Mouse (Mus musculus) right cerebral cortex, postnatal 36 days (tissue): ENCODE data around the gene Ccnd1.

ENCODE experiments used
- DNase-seq, 2 experiments: peaks; one replicate each; pipeline ENCODE4 v3.0.0; 2022; ENCODE audit warnings: low spot score in 2 of 2, mixed read lengths in 1 of 2

Ccnd1 gene

DNA sequence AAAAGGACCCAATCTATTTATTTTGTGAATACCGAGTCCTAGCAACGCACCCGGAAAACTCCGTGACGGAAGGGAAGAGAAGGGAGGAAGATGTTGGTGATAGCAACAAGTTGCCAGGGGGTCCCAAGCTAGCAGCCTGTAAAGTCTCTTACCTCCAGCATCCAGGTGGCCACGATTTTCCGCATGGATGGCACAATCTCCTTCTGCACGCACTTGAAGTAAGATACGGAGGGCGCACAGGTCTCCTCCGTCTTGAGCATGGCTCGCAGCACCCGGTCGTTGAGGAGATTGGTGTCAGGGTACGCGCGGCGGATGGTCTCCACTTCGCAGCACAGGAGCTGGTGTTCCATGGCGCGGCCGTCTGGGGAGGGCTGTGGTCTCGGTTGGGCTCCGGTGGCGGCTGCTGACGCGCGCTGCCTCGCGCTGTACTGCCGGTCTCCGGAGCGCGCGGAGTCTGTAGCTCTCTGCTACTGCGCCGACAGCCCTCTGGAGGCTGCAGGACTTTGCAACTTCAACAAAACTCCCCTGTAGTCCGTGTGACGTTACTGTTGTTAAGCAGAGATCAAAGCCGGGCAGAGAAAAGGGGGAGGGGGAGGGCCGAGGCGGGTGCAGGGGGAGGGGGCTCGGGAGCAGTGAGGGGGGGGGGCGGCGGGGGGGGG lies at the start of gene Ccnd1:
Gene Ccnd1, minus strand, starts transcription at position 582 of the 659 bp plus-strand sequence.
- no peak for DNase-seq

DNA sequence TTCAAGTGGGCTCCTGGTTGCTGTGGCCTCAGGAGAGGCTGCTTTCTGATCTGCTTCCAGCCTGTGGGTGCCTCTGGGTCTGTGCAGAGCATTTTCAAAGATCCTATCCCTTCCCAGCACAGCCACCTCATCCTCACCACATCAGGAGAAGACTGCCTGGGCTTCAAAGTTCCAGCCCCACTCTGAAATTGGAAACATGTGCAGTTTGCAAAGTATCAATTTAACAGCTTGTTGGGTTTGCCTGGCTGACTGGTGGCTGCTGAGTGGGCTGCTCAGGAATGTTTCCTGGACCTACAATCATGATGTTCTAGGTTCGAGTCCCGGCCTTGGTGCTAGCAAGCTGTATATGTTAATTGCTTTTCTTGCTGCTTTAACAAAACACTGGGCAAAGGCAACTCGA lies 49.1 kb upstream of the Ccnd1 start:
- DNase-seq, result no peak

DNA sequence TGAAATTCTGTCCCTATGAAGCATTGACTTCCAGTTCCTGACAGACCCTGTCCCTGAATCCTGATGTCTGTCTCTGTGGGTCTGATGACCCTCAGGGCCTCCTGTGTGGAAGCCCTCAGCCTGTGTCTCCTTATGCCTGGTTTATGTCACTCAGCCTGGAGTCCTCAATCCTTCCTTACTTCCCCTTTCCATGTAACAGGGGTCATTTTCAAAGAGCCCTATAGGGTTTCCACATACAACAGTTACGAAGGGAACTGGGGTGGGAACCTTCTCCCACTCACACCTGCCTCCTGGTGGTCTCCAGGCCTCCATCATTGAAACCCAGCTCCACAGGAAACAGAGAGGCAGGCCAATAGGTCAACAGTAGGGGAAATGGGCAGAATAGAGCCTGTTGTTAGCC lies 45.4 kb upstream of the Ccnd1 start:
- DNase-seq, result no peak

DNA sequence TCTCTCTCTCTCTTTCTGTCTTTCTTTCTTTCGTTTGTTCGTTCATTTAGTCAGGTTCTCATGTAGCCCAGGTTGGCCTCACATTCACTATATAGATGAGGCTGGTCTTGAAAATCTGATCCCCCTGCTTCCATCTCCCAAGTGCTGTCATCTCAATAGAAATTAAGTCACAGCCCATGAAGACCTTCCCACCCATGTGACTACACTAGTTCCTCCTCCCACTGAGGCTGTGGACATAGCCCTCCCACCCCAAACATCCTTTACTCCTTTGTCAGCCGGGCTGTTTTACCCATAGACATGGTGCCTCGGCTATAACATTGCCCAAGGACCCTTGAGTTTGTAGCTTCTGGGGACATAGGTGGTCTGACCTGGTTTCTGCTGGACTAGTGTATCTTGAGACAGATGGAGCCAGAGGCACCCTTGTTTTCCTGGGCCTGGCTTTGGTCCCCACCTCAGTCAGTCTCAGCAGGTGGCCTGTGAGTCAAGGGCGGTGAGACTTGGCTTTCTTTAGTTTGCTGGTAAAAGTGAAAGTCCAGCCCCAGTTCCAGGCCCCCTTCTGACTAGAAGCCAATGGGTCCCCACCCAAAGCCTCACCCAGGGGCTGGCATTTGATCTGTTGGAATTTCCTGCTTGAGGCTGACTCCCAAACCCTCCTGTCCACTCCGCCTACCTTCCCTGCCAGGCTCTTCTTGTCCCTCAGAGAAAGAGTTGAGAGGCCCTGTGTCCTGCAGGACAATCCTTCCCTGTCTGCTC lies 42.8 kb upstream of the Ccnd1 start:
- no peak for DNase-seq

DNA sequence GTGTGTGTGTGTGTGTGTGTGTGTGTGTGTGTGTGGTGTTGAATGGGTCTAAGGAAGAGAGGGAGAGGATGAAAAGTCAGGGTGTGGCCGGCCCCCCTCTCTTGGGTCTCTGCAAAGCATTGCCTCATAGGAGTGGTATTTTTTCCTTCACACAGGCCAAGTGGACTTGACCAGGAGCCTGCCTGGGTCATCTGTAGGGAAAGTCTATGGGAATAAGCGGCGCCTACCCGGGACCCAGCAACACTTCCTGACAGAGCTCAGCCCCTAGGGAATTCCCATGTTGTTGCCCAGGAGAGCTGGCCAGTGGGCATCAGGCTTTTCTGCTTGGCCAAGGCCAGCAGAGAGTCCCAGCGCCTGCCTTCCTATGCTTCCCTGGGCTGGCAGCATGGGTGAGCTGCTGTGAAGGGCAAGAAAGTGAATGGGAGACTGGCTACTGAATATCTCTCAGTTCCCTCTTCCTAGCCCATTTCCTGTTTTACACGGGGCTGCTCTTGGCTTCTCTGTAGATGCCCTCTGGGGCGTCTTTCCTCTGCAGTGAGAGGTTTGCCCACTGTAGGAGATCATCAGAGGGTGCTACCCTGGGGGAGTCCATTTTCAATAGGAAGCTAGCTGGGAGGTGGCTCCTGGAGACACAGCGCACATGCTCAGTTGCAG lies 41.8 kb upstream of the Ccnd1 start:
- no peak for DNase-seq

DNA sequence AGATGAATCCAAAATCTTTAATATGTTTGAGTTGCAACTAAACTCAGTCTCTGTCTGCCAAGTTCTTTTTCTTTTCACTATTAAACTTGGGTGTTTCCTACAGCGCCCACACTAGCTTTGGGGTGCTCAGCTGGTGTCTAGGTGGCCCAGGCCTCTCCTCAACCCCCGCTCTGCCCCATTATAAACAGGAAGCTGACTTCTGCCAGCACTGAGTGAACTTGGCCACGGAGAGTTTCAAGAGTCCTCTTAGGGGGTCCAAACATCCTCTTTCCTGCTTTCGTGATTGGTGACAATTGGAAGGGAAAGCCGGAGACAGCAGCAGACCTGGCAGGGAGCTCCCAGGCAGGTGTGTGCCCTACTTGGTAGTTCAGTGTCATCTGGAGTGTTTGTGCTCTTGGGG lies 40.1 kb upstream of the Ccnd1 start:
- DNase-seq, result no peak

DNA sequence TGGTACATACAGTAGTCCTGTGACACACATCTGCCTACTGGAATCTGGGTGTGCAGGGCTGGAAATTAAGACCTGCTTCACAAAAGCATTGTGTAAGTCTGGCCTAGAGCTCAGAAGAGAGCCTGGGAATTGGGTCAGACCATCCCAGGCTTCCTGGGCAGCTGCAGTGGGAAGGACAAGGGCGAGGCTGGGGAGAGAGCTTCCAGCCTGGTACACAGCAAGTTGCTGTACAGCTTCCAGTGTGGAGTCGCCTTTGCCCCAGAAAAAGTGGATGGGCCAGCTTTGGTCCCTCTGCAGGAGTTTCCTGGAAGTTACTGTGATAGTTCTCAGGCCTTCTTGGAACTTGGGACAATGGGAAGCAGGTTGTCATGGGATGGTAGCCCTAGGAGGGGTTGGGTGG lies 37.4 kb upstream of the Ccnd1 start:
- DNase-seq, result no peak

DNA sequence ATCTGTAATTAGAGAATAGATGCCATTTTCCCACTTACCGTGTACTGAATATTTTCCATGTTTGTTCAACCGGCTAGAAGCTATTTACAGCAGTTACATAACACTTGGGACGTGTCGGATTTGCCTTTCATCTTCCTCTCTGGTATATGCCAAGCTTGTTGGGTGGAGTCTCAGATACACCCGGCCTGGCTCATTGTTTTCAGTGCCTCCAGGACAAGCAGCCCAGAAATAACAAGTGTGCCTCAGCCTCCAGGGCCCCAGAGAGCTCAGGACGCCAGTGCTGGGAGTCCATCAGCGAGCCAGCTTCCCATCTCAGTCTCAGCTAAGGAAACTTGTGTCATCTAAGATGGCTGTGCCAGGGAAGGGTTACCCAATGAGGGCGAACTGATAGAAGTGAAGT lies 33.7 kb upstream of the Ccnd1 start:
- DNase-seq, result no peak

DNA sequence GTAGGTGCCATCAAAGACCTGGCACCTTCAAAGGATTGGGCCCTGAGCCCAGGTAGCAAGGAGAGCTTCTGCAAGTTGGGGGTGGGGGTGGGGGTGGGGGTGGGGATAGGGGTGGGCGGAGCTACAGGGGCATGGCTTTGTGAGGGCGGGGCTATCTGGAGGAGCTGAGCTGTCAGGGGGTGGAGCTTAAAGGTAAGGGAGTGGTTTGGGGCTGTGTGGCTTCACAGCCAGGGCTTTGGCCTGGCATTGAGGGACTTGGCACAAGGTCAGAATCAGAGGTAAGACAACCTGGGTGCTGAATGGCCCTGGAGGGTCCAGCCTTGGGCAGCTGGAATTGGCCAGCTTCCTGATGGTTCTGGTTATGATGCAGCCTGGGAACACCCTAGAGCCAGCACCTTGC lies 32.0 kb upstream of the Ccnd1 start:
- DNase-seq, result no peak

DNA sequence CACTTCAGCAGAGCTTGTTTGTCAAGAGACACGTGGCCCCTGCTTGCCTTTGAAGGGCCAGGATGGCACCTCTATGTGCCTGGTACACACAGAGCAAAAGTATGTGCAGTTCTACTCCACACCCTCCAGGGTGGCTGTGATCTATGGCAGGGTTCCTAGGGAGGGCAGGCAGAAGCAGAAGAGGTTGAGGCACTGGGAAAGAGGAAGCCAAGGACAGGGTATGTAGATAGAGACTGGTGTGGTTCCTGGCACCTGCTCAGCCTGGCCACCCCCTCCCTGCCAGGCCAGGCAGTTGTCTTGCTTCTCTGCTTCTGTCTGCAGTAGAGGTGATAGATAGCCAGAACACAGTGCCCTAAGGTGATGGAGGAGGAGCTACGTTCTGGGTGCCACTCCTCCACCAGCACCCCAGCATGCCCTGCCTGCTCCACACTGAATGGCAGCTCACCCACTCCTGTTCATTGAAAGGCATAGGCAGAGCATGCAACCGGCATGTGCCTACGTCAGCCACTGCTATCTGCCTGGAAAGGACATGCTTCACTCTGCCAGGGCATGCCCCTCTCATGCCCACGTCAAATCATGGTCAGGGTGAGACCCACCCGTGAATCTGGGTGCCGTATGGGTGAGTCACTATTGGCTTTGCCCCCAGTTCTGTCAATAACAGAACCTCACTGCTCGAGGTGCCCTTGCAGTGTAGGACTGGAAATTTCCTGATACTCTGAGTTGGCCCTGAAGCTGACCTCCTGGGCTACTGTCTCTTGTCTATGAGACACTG lies 31.5 kb upstream of the Ccnd1 start:
- DNase-seq, result no peak

DNA sequence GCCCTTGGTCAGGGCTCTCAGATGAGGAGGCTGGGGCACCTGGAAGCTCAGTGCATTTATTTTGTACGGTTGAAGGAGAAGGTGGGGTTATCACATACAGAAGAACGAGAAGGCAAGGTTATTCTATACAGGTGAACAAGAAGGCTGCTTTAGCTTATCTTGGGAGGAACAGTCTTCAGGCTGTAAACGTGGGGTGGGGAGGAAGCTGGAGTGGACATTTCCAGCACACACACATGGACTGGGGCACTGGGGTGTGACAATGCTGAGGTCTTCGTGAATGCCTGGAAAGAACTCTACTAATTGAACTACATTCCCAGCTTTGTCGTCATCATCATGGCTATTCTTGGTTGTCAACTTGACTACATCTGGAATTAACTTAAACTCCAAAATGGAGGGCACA lies 26.2 kb upstream of the Ccnd1 start:
- no peak for DNase-seq

DNA sequence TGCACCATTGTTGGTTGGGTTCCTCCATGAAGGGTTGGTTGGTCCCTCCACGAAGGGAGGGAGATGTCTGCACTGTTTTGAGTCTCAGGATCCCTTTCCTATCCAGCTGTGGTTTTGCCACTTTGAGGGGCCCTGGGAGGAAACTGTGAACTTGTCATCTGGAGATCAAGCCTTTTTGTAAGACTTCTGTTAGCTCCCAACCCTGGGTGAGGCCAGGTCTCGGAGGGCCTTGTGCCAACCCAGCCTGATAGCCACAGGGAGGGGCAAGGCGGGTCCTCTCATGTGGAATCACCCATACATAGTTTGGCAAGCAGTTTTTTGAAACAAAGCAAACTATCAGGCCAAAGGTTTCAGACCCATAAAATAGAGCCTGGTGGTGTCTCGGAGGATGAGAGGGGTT lies 24.6 kb upstream of the Ccnd1 start:
- DNase-seq, result no peak

DNA sequence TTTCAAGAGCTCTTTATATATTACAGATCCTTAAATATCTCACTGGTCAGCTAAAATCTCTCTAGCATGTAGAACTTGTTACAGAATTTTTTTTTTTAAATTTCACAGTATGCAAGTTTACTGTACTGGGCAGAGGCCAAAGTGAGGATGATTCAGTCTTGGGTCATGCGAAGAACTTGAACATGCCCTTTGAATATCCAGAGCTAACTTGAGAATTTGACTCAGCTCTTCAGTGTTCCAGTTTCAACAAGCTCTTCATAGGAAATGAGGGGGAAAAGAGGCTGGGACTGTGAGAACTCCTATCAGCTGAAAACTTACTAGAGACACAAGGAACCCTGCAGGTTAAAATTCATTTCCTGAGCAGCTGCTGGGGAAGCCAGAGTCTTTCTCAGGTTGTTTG lies 24.2 kb upstream of the Ccnd1 start:
- no peak for DNase-seq

DNA sequence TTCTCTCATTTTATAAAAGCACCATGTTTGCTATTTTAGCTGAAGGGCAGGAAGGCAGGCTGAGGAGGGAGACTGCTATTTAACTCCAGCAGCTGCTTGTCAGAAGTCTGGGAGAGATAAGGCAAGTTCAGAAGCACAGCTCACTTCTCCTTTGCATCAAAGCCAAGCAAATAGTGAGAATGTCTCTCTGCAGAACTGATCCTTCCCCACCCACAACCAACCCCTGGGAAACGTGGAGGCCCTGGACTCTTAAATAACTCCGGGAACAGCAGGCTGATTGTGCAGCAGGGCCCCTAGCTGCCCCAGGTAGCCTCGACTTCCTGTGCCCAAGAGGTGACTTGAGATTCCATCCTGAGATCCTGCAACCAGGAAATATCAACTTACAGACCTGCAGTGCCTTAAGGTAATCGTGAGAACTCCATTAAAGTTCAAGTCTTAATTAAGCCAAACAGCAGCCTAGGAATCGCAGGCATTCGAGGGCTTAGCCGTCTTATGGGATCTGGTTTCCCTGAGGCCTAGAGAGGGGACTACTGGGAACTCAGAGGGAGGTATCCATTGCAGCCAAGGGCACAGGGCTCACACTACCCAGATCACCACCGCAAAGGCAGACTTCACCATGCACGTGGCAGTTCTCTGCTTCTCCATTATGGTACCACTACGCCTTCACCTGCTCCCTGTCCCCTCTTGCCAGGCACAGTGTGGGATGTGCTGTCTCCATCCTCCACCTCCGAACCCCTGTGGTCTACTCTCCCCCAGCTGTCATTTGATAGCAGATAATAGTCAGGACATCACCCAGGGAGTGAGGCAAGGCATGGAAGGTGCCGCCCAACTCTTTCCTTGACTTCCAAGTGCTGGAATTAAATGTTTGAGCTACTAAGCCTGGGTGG lies 19.0 kb upstream of the Ccnd1 start:
- DNase-seq, result no peak

DNA sequence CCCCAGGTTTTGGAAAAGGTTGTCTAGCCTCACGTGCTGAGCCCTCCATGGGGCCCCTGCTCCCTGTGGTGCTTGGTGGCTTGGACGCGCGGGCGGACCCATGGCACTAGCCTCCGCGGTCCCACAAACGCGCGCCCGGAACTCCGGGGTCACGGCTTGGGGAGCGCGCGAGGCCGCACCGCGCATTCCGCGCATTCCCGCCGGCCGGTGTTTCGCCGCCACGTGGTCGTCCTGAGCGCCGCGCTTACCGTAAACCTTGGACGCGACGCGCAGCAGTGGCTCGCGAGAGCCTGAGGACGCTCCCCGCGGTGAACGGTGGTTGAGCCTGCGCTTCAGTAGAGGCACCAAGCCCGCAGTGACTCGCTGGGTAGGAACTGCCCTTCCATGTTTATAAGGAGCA lies 3.5 kb upstream of the Ccnd1 start:
- no peak for DNase-seq

DNA sequence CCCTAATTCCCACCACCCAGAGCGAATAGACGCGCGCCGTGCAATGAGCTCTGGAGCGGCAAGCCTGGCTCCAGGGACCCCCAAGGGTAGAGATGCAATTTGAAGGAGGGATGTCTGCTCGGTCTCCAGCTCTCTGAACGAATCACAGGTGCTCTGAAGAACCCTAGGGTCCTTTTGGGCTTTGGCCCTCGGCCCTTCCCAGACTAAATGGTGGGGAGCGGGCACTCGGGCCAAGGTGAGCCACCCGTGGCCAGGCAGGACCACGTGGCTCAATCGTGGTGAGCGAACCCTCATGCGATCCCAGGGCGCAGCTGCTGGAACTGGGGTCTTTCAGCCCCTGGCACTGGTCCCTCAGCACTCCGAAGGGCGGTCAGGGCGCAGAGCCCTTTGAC lies 3.0 kb upstream of the Ccnd1 start:
- DNase-seq, result no peak

DNA sequence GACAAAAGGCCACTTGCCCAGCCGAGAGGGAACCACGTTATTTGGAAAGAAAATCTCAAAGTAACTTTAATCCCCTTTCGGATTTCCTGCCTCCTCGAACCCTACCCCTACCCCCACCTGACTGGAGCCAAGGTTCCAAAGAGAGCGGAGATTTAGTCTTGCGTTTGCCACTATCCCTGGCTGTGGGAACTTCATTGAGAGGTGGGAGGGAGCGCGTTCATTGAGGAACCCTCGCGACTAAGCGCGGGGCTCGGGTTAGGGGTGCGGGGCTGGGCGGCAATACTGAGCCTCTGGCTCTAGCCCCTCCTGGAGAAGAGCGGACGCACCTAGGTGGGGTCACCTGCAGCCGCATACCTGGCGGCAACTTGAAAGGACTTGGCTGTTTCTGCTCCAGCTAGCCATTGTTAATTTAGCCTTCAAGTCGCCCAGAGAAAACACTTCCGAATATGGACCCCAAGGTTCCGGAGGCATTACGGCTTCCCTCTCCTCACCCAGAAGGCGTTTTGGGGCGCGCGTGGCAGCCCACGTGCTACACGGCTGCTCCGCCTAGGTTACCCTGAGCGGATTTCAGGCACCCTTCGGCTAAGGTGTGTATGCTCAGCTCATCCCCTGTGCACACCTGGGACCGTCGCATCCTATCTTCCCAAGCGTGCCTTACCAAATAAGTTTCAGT lies 2.5 kb upstream of the Ccnd1 start:
- DNase-seq, result no peak

DNA sequence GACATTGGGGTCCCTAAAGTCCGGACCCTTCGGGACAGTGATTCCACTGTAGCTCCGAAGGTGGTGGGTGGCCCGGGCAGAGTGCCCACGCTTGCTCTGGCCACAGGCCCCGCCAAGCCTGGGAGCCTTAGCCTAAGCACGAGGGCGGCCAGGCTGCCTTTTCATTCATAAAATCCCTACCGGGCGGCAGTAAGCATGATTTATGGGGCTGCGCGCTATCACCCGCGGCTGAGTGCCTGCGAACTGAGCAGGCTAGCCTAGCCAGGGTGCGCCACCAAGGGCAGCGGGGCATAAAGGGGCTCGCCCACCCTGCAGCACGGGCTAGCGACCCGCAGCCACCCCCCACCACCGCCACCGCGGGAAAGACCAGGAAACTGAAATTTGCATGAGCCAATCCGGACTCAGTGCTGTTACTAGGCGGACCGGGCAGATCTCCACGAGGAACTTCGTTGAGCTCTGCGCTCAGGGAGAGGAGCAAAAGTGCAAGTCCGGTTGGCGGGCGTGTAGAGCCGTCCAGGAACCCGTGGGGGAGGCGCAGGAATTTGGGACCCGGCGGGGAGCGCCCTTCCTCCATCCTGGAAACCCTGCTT lies 1.6 kb upstream of the Ccnd1 start:
- peak in 1 of 2 experiments; percentile 63 for DNase-seq

DNA sequence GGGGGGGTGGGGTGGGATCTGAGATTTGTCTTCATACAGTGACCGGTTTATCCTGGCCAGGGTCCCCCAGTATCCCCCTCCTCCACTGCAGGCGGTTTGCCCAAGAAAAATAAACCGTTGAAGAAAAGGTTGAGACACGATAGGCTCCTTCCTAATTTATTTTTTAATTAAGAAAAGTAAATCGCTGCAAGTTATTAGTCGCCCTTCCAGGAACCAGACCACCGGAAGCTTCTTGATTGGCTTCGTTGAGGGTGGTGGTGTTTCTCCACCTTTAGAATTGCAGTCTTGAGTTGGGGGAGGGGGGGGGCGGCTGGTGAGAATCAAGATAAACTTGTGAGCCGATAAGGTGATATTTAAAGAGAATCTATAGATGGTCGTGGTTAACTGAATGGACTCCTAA lies 860 bp upstream of the Ccnd1 start:
- no peak for DNase-seq

DNA sequence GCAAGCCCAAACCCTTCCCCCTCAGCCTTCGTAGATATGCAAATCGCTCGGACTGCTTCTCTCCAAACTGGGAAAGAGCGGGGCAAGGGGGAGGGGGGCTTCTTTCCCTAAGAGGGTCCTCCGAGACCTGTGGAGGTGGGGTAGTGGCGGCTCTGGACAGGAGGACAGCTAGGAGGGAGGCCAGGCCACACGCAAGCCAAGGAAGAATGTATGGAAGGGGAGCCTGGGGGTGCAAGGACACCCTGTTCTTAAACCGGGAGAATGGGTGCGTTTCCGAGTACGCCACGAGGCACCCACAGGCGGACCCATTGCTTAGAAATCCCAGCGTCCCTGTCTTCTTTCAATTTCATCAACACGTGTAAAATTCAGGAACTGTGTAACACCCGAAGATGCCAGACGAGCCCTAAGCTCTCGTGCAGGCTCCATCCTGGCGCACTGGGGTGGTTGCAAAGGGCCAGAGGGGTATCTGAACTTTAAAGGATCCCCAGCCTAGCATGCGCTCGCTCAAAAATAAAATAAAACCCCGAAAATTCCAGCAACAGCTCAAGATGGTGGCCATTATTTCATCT lies 362 bp upstream of the Ccnd1 start:
- no peak for DNase-seq
